Mouse (Mus musculus) midbrain, embryonic 14.5 days (tissue): ENCODE data around the gene Hykk. TPM values are rescaled to one million over a fixed set of nuclear protein-coding genes. Genes with fewer than 3 reads are reported as not detected.
A peak's percentile ranks its signal among the peaks of the same experiment; 100 is the strongest.
"Not testable (repeated sequence)": the region's sequence is repeated elsewhere in the genome, so short reads cannot be mapped to it uniquely, and the experiment has no call there.

ENCODE experiments used
- ATAC-seq: fragments of 200-750 bp; cut with Nextera tagmentation; 2 replicates; pipeline ENCODE4 v1.8.0; 2017; ENCODE audit warnings: moderate number of reproducible peaks, moderate library complexity; ENCODE audit not compliant: low FRiP score, low TSS enrichment
- DNase-seq: peaks from one replicate; pipeline ENCODE4 v3.0.0-alpha.2; 2015
- H3K27ac ChIP-seq: fragments of 300-500 bp; sonication (generic); replicated peaks from 2 replicates; pipeline ENCODE4 v1.5.1; 2014; ENCODE audit warnings: mild to moderate bottlenecking, low read depth, low read length, moderate library complexity
- H3K27me3 ChIP-seq: fragments of 300-500 bp; sonication (generic); 2 replicates; pipeline ENCODE4 v1.6.1; 2014; ENCODE audit warnings: low read length, control low read depth, mixed read lengths; ENCODE audit not compliant: control insufficient read depth, insufficient read depth
- H3K36me3 ChIP-seq: fragments of 300-500 bp; sonication (generic); 2 replicates; pipeline ENCODE4 v1.6.1; 2014; ENCODE audit warnings: low read length, control low read depth; ENCODE audit not compliant: control insufficient read depth, insufficient read depth
- H3K4me1 ChIP-seq: fragments of 300-500 bp; sonication (generic); 2 replicates; pipeline ENCODE4 v1.6.1; 2014; ENCODE audit warnings: mild to moderate bottlenecking, antibody characterized with exemption, low read length, control low read depth; ENCODE audit not compliant: control insufficient read depth, insufficient read depth
- H3K4me2 ChIP-seq: fragments of 300-500 bp; sonication (generic); 2 replicates; pipeline ENCODE4 v1.6.1; 2014; ENCODE audit warnings: mild to moderate bottlenecking, low read length, moderate library complexity
- H3K4me3 ChIP-seq: fragments of 300-500 bp; sonication (generic); replicated peaks from 2 replicates; pipeline ENCODE4 v1.5.1; 2014; ENCODE audit warnings: low read depth, low read length
- H3K9ac ChIP-seq: fragments of 300-500 bp; sonication (generic); replicated peaks from 2 replicates; pipeline ENCODE4 v1.6.1; 2014; ENCODE audit warnings: mild to moderate bottlenecking, low read length, moderate library complexity
- H3K9me3 ChIP-seq: fragments of 300-500 bp; sonication (generic); 2 replicates; pipeline ENCODE4 v1.6.1; 2016; ENCODE audit warnings: low read length, control low read depth, mixed read lengths; ENCODE audit not compliant: control insufficient read depth
- WGBS: fragments of 180-500 bp; shearing (Covaris S2); extraction: QIAGEN DNeasy Blood & Tissue Kit; methylation state at CpG from one replicate; pipeline ENCODE4 v1.1.7; 2014; 5-methylcytosine and 5-hydroxymethylcytosine counted together
- polyA plus RNA-seq: library from polyadenylated mRNA; unstranded; fragments of >200 nt; fragmentation: Nextera tagmentation; extraction: Ambion mirVana; gene quantifications from 2 replicates; pipeline ENCODE4 v1.2.1, GENCODE M21; 2014

Hykk gene
- polyA plus RNA-seq, 1 experiment from 2014 or later: 2.1 TPM

- 56% methylated on average over 4 of the region's 4 CpGs for WGBS
- no peak overlapping the region for H3K4me2 ChIP-seq
- no peaks in the 10 kb centered on the region for H3K27me3 ChIP-seq
- no peak for ATAC-seq
- H3K4me3 ChIP-seq: no peak overlapping the region
- no peaks in the 10 kb centered on the region for H3K9me3 ChIP-seq
- 0 out of 2 replicates have a peak, but pooled peaks cover 4% of the 10 kb centered on the region for H3K36me3 ChIP-seq
- H3K27ac ChIP-seq: no peak overlapping the region
- no peak for DNase-seq
- no peak overlapping the region for H3K9ac ChIP-seq
- H3K4me1 ChIP-seq: 0 out of 2 replicates have a peak, but pooled peaks cover 5% of the 10 kb centered on the region
Measured at GRCm38 (mm10) chr9:54919946-54920345, 2.9 kb downstream of the Hykk start.

GRCm38 (mm10) chr9:54930741-54931140 is 13.7 kb downstream of the Hykk start:
- Histone ChIP-seq H3K9ac (no peak overlapping the region), H3K36me3 (no peaks in the 10 kb centered on the region), H3K27me3 (no peaks in the 10 kb centered on the region), H3K4me3 (no peak overlapping the region), H3K9me3 (no peaks in the 10 kb centered on the region), H3K4me1 (no peaks in the 10 kb centered on the region), H3K4me2 (no peak overlapping the region), H3K27ac (no peak overlapping the region)
- WGBS: 93% methylated on average over 1 of the region's 1 CpGs
- DNase-seq (no peak), ATAC-seq (no peak)

DNA sequence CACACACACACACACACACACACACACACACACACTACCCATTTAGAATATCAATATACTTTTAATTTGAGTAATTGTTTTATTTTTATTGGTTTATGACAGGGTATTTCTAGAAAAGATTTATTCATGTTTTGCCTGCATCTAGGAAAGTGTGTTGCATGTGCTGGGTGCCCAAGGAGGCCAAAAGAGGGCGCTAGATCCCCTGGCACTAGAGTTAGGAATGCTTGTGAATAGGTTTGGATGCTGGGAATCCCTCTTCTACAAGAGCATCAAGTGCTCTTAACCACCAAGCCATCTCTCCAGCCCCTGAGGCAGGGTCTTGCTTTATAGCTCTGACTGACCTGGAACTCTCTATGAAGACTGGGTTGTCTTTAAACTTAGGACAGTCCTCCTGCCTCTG is 14.7 kb downstream of the Hykk start:
- Histone ChIP-seq H3K9ac (no peak overlapping the region), H3K9me3 (no peaks in the 10 kb centered on the region), H3K4me1 (no peaks in the 10 kb centered on the region), H3K27me3 (no peaks in the 10 kb centered on the region), H3K4me3 (no peak overlapping the region), H3K4me2 (no peak overlapping the region), H3K36me3 (no peaks in the 10 kb centered on the region), H3K27ac (no peak overlapping the region)
- DNase-seq: no peak
- ATAC-seq: no peak
- 10% methylated on average over 1 of the region's 1 CpGs for WGBS

- Histone ChIP-seq H3K36me3 (no peaks in the 10 kb centered on the region), H3K9ac (no peak overlapping the region), H3K9me3 (no peaks in the 10 kb centered on the region), H3K4me3 (no peak overlapping the region), H3K4me2 (no peak overlapping the region), H3K27me3 (no peaks in the 10 kb centered on the region), H3K4me1 (no peaks in the 10 kb centered on the region), H3K27ac (no peak overlapping the region)
- no peak for ATAC-seq
- DNase-seq: no peak
- 79% methylated on average over 2 of the region's 2 CpGs for WGBS
Measured at GRCm38 (mm10) chr9:54932379-54932778, 15.3 kb downstream of the Hykk start.

DNA sequence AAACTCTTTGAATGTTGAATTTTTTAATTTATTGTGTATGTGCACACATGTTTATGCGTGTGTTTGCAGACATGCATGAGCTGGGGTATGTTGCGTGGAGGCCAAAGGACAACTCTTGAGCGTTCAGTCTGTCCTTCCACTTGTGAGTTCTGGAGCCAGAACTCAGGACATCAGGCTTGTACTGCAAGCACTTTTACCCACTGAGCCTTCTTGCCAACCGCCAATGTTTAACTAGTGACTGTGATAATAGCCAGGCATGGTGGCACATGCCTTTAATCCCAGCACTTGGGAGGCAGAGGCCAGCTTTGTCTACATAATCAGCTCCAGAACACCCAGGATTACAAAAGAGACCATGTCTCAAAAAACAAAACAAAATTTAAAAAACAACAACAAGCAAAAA is 25.0 kb downstream of the Hykk start:
- WGBS: 91% methylated on average over 4 of the region's 4 CpGs
- no peaks in the 10 kb centered on the region for H3K27me3 ChIP-seq
- H3K36me3 ChIP-seq: no peaks in the 10 kb centered on the region
- H3K4me2 ChIP-seq: no peak overlapping the region
- H3K27ac ChIP-seq: no peak overlapping the region
- no peak for DNase-seq
- no peaks in the 10 kb centered on the region for H3K4me1 ChIP-seq
- ATAC-seq: no peak
- H3K9me3 ChIP-seq: no peaks in the 10 kb centered on the region
- no peak overlapping the region for H3K4me3 ChIP-seq
- no peak overlapping the region for H3K9ac ChIP-seq

DNA sequence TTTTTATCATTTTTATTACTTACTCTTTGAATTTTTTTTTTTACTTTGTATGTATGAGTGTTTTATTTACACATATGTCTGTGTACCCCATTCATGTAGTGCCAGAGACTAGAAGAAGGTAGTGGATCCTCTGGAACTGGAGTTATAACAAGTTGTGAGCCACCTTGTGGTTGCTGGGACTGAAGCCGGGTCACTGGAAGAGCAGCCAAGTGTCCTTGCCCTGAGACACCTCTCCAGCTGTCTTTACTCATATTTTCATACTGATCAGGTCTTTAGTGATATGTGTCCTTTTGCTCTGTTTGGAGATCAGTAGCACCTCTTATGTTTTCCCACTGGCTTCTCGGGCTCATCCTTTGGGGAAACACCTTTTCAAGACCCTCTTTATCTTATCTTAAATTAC is 27.4 kb downstream of the Hykk start:
- DNase-seq (no peak), ATAC-seq (no peak)
- no peak overlapping the region for H3K27ac ChIP-seq
- no peak overlapping the region for H3K9ac ChIP-seq
- H3K4me2 ChIP-seq: no peak overlapping the region
- H3K27me3 ChIP-seq: no peaks in the 10 kb centered on the region
- 75% methylated on average over 2 of the region's 2 CpGs for WGBS
- H3K36me3 ChIP-seq: no peaks in the 10 kb centered on the region
- H3K4me3 ChIP-seq: no peak overlapping the region
- no peaks in the 10 kb centered on the region for H3K9me3 ChIP-seq
- no peaks in the 10 kb centered on the region for H3K4me1 ChIP-seq

DNA sequence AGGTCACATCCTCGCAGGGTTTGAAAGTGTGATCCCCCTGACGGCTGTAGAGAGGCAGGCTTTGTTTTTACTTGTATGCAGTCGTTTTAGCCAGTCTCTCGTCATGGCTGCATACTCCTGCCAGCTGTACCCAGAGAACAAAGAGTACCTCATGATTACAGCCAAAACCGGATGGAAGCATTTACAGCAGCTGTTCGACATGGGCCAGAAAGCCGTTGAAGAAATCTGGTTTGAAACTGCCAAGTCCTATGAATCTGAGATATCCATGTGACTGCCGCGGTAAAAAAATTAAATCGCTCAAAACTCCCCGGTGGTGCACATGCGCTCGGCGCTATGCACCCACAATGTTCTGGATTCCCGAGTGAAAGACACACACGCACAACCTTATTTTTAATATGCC is 29.2 kb downstream of the Hykk start:
- ATAC-seq (no peak), DNase-seq (no peak)
- H3K9ac ChIP-seq: no peak overlapping the region
- no peaks in the 10 kb centered on the region for H3K4me1 ChIP-seq
- H3K4me3 ChIP-seq: no peak overlapping the region
- 82% methylated on average over 16 of the region's 16 CpGs for WGBS
- no peaks in the 10 kb centered on the region for H3K27me3 ChIP-seq
- no peaks in the 10 kb centered on the region for H3K36me3 ChIP-seq
- no peak overlapping the region for H3K4me2 ChIP-seq
- H3K9me3 ChIP-seq: no peaks in the 10 kb centered on the region
- no peak overlapping the region for H3K27ac ChIP-seq

DNA sequence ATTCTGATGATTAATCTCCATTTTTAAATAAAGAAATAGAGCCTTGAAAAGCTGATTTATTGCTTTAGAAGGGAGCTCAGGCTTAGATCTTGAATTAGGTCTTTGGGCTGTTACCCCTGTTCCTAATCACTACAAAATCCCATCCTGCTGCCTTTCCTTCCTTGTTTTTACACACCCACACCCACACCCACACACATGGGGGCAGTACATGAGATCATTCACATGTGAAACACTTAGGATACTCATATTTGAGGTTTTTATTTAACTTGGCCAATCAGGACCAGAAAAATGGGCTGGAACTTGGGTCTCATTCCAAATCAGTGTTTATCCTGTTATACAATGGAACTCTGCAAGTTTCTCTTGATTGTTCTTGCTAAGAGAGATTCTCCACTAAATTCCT is 32.4 kb downstream of the Hykk start:
- DNase-seq: no peak
- H3K4me1 ChIP-seq: peaks cover 11% of the 10 kb centered on the region
- peaks cover 20% of the 10 kb centered on the region for H3K36me3 ChIP-seq
- no peak overlapping the region for H3K4me3 ChIP-seq
- no peaks in the 10 kb centered on the region for H3K27me3 ChIP-seq
- no peak overlapping the region for H3K9ac ChIP-seq
- H3K4me2 ChIP-seq: no peak overlapping the region
- no peak for ATAC-seq
- H3K9me3 ChIP-seq: no peaks in the 10 kb centered on the region
- H3K27ac ChIP-seq: no peak overlapping the region

- H3K4me2 ChIP-seq: peak overlapping the region; percentile 59
- H3K4me1 ChIP-seq: peaks cover 11% of the 10 kb centered on the region
- H3K27ac ChIP-seq: peak overlapping the region; percentile 94
- peaks cover 22% of the 10 kb centered on the region for H3K36me3 ChIP-seq
- H3K9ac ChIP-seq: peak overlapping the region; percentile 84
- not testable (repeated sequence) for H3K9me3 ChIP-seq, H3K27me3 ChIP-seq, ATAC-seq, DNase-seq
- H3K4me3 ChIP-seq: peak overlapping the region; percentile 95
- 59% methylated on average over 8 of the region's 8 CpGs for WGBS
Measured at GRCm38 (mm10) chr9:54950162-54950561, 33.1 kb downstream of the Hykk start.
